Mouse (Mus musculus) forelimb bud, embryonic 11.5 days (tissue): ENCODE results near the gene Etfb.
"Not testable (repeated sequence)": the region's sequence is repeated elsewhere in the genome, so short reads cannot be mapped to it uniquely, and the experiment has no call there.

ENCODE experiments used
- DNase-seq: peaks from one replicate; pipeline ENCODE4 v3.0.0-alpha.2; 2012; ENCODE audit warnings: low read depth, low spot score

The Etfb gene

DNA sequence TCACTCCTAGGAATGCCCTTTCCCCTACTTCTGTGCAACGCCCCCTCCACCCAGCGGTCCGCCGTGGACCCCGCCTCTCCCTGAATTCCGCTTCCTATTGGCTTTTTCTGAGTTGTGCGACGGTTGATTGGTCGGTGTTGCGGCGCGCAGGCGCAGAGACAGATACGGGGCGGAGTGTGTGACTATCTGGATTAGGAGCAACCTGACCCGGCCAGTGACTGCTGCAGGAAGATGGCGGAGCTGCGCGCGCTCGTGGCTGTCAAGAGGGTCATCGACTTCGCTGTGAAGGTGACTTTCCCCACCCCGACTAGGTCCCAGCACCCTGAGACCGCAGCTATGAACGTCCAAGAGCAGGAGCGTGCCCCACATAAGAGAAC is at the start of gene Etfb, which contains the start of gene Gm45233:
TSS of gene Etfb (plus strand) at position 167 of the 377 bp plus-strand sequence.
TSS of gene Gm45233 (plus strand) at position 212 of the 377 bp plus-strand sequence.
- DNase-seq = peak; percentile 96

DNA sequence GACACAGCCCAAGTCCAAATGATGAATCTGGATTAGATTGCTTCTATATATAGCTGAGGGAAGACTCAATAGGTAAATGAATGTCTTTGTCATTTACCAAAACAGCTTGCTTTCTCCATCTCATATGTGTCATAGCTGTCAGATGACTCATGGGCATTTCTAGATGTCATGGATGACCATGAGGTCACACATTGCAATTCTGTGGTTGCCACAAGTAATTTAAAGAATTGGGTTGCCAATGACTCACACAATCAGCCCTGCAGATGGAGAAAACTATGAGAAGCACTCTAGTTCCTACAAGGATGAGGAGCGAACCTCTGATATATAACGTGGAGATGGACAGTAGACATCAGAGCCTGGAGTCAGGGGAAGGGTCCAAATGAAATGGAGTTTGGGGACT is 44.4 kb upstream of the Etfb start:
- no peak for DNase-seq

DNA sequence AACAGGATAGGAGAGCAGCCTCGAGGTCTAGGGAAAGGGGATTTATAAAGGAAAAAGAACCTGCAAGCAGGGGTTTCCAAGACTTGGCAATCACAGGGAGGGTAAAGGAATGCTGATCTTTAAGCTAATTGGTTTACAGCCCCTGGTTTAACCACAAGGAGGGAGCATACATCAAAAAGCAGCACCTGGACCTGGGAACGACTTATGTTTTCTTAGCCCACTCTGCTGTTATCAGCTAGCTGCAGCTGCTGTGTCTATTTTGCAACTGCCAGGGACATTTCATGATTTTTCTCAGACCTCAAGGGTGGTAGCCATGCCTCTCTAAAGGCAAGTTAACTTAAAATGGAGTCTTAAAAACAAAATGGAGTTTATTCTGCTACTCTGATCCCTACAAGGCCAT is 41.2 kb upstream of the Etfb start:
- DNase-seq = no peak

DNA sequence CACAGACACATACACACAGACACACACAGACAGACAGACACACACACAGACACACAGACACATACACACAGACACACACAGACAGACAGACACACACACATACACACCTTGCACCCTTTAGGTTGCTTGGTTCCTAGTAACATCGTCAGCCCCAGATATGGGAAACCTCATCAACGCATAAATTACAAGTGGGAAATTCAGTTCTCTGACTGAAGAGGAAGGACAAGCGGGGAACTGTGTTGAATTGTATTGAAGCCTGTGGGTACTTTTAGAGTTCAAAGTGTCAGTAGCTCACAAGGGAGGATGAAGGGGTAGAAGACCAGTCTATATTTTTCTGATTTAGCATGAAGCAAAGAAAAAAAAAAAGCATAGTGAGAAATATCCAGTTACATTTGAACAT is 36.3 kb upstream of the Etfb start:
- no peak for DNase-seq

DNA sequence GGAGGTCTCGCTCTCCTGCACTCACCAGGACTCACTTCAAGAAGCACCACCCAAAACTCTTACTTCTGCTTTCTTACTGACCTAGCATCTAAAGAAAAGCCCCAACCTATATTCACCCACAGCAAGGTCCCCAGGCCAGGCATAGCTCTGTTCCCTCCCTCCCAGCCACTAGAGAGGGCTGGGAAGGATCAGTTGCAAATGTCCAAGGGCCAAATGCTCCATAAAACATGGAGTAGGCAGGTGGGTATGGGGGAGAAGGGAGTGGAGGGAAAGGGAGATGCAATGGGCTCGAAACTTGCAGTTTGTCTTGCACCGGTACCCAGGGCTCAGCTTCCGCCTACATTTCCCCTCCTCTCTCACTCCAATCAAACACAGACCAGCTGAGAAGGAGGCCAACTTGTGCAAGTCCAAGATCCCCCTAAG is 35.7 kb upstream of the Etfb start, which contains the start of gene Siglecg:
TSS of gene Siglecg (plus strand) at position 74 of the 423 bp plus-strand sequence.
- DNase-seq = no peak

DNA sequence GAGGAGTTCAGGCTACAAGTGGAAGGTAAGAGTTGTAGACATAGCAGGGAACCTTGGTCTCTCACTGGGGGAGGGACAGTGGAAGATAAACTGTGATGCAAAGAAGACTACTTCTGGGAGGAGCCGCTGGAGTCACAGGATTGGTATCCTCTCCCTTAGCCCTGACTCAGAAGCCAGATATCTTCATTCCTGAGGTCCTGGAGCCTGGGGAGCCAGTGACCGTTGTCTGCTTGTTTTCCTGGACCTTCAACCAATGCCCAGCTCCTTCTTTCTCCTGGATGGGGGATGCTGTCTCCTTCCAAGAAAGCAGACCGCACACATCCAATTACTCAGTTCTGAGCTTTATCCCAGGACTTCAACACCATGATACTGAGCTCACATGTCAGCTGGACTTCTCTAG is 34.8 kb upstream of the Etfb start:
- no peak for DNase-seq

DNA sequence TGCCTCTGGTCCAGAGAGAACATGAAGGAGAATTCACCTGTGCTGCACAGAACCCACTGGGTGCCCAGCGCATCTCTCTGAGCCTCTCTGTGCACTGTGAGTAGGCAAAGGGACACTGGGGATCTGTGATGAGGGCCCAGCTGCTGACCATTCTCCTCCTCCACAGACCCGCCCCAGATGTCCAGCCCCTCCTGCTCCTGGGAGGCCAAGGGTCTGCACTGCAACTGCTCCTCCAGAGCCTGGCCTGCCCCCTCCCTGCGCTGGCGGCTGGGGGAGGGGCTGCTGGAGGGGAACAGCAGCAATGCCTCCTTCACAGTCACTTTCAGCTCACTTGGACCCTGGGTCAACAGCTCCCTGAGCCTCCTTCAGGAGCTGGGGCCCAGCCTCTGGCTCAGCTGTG is 32.2 kb upstream of the Etfb start:
- not testable (repeated sequence) for DNase-seq

DNA sequence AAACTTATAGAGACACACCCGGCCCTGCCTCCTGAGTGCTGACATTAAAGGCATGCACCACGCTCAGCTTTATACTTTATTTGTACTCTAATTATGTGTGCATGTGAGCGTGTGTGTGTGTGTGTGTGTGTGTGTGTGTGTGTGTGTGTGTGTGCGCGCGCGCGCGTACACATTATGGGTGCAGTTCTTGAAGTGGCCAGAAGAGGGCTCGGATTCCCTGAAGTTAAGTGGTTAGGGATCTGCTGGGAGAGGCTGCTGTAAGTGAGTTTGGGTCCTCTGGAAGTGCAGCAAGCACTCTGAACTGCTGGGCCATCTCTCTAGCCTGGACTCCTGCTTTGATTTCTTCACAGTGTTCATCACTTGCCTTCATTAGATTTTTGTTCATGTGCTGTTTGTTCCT is 26.6 kb upstream of the Etfb start:
- DNase-seq = no peak

DNA sequence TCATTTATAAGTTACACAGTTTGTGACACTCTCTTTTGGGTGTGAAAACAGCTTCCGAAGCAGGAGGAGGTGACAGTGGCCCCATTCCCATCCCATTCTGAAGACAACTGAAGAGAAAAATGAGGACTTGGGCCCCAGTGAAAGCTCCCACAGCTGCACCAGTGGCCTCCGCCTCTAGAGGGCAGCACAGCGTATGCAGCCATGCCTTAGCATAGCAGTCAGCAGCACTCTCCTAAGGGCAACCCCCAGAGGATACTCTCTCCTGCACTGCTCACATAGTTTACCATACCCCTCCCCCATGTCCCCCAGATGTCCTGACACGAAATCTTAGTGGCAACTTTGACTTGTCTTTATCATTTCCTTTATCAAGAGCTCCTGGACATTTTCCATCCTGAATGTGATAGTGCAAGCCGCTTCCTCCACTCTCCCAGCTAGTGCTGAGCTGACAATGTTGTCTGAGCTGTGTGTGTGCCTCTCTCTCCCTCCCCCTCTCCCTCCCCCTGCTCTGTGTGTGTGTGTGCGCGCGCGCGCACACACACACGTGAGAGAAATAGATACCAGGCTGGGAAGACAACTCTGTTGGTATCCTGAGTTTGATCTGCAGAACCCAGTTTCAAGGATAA is 20.8 kb upstream of the Etfb start:
- DNase-seq = peak; percentile 76

DNA sequence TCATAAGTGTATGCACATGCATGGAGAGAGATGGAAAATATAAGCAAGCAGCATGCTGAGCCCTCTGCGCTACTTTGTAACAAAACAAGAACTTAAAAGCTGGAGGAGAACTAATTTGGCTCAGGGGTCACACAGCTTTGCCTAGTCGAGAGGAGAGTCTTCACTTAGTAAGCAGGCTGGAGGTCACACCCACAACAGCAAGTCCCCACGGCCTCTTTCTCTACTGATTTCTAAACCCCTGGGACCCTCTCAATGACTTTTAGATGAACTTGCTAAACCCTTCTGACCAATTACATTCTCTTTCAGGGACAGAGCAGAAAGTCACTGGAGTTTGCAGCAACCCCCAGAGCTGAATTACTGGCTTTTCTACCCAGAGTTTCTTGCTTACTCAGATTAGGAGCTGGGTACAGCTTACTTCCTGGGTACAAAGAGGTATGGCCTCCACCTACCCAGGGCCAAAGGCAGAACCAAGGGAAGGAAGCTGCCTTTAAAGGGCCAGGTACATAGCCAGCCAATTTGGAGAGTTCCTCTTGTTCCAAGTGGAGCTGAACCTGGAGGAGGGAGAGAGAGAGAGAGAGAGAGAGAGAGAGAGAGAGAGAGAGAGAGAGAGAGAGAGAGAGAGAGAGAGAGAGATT is 19.8 kb upstream of the Etfb start:
- no peak for DNase-seq

DNA sequence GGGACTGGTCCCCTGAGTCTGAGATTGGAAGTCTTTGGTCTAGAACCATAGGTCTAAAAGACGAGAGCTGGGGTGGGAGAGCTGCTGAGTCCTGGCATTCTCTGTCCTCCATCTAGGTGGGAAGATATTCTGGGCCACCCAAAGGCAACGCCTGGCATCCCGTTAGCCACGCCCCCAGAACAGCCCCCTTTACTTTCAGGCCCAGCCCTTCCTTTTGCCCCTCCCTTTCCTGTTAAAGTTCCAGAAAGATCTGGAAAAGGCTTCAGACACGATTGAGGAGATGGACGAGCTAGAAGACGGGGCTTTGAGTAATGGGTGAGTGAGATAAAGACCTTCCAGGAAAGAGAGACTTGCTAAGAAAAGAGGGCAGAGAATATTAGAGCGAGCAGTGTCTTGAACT is 16.5 kb upstream of the Etfb start, which contains the start of gene Lim2:
TSS of gene Lim2 (plus strand) at position 265 of the 400 bp plus-strand sequence.
- DNase-seq = no peak

DNA sequence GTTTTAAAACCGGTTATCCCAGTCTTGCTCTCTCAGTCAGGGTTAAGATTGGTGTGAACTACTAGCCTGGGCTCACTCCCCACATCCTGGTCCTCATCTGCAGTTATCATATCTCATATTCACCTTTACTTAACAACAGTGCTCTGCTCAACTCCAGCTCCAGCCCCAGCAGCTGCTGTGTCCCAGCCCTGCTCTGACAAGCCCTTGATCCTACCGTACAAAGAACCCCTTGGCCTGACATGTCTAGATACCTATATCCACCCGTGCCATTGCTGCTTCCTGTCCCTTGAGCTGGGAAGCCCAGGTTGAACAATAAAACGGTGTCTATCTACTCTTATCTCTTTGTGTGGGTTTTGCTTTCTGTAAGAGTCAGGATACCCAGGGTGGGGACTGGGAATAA is 14.4 kb upstream of the Etfb start:
- no peak for DNase-seq

DNA sequence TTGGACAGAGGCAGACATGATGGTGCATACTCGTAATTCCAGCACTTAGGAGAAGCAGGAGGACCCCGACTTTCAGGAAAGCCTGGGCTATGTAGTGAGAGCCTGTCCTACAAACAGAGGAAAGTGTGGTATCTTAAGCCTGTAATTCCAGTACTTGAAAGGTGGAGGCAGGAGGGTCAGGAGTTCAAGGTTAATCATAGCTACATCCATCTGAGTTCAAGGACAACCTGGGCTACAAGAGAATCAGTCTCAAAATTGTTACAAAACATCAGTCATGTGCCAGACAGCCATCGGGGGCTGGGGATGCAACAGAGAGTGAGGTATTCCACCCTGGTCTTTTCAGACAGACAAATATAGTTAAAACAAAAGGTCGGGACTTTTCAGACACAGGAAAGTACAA is 11.0 kb upstream of the Etfb start:
- DNase-seq = no peak

DNA sequence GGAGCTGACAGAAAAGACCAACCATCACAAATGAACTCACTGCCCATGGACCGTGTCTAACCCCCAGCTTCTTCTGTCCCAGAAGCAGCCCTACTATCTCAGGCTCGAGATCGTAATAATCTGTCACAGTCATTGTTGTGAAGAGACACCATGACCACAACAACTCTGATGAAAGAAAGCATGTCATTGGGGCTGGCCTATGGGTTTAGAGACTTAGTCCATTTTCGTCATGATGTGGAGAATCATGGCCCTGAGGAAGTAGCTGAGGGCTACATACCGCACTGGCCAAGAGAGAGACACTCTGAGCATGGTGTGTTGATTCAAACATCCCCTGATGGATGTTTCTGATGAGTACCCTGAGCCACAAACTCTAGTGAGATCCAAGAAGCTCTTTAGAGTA is 9.2 kb upstream of the Etfb start:
- no peak for DNase-seq

DNA sequence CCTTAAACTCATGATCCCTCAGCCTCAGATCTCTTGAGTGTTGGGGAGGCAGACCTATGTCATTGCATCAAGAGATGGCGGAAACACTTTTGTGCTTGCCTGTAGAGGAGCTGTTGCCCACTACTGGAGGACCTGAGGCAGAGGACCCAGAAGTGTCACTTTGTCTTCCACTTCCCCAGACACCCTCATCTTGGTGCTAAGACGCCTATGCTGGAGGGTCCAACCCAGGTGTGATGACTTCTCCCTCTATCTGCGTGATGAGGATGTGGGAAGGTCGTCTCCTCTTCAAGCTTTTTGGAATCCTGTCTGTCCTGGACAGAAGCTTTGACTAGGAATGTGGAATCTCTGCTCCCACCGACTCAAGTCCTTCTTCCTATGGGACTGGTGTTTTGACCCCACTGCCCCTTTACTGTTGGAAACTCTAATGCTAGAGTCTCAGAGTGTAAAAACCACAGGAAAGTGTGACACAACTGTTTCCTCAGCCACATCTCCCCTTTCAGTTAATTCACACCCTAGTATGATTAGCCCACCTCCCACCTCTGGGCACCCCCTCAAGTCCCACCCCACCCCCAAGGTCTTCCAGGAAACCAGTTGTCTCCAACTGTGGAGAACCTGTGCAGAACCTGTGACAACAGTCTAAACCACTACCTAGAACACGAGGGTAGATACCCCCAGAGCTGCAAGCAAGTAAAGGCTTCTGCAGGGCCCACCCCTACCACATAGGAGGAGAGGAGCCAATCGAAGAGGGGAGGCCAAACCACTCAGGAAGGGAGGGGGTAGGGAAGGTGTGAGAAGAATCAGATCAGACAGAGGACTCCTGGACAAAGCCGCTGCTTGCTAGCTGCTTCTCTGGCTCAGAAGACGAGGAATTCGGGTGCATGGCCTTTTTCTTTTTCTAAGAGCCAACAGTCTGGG is 7.3 kb upstream of the Etfb start, which contains the start of gene Nkg7:
TSS of gene Nkg7 (plus strand) at position 733 of the 915 bp plus-strand sequence.
- DNase-seq = no peak

DNA sequence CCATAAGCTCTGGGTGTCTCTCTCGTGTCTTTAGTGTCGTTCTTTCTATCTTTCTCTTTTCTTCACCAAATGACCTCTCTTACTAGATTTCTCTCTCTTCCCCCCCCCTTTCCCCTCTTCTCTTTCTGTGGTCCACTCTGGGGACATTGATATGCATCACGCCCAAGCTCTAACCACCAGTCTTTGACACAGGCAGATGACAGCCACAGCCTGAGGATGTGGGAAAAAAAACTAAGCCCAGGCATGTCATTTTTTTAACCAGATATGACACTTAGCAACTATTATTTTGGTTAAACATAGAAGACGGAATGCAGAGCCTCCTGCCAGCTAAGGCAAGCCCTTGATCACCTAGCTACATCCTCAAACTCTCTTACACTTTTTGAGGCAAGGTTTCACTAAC is 5.3 kb upstream of the Etfb start:
- DNase-seq = no peak

DNA sequence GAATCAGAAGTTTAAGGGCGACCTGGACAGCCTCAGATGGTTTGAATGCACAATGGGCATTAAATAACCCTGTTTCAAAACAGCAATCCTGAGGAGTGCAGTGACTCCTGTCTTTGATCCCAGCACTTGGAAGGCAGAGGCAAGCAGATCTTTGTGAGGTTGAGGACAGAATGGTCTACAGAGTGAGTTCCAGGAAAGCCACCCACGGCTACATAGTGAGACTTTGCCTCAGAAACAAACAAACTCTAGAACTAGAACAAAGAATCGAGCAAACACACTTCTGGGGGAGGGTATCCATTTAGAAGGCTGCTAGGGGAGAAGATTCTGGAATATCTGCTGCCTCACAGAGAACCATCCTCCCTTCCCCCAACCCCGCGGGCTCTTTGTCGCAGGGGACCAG is 3.4 kb upstream of the Etfb start, which contains the start of gene Cldnd2:
TSS of gene Cldnd2 (plus strand) at position 301 of the 400 bp plus-strand sequence.
- no peak for DNase-seq

DNA sequence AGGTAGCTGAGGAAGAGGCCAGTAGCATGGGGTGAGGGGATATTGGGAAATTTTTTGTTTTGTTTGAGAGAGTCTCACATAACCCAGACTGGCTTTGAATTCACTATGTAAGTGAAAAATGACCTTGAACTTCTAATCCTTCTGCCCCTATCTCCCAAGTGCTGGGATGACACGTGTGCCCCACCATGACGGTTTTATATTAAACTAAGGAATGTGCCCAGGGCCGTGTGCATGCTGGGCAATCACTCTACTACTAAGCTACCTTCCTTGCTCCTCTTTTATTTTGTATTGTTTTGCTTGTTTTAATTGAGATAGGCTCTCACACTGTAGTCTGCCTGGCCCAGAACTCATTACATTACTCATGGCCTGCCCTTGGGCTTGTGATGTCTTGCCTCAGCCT is 2.8 kb upstream of the Etfb start:
- DNase-seq = no peak

DNA sequence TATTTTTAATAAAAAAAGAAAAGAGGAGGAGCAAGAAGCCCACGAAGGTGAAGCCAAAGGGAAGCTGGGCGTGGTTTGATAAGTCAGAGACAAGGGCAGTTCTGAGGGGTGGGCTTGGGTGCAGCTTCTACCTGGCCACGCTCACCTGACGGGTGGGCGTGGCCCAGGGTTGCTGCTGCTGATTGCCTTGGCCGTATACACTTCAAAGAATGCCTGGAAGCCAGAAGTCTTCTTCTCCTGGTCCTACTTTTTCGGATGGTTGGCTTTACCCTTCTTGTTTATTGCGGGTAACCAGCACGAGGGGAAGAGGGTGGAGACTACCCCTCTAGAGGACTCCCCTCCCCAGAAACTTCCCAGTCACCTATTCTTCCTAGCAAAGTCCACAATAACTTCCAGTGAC is 1.2 kb upstream of the Etfb start:
- no peak for DNase-seq

DNA sequence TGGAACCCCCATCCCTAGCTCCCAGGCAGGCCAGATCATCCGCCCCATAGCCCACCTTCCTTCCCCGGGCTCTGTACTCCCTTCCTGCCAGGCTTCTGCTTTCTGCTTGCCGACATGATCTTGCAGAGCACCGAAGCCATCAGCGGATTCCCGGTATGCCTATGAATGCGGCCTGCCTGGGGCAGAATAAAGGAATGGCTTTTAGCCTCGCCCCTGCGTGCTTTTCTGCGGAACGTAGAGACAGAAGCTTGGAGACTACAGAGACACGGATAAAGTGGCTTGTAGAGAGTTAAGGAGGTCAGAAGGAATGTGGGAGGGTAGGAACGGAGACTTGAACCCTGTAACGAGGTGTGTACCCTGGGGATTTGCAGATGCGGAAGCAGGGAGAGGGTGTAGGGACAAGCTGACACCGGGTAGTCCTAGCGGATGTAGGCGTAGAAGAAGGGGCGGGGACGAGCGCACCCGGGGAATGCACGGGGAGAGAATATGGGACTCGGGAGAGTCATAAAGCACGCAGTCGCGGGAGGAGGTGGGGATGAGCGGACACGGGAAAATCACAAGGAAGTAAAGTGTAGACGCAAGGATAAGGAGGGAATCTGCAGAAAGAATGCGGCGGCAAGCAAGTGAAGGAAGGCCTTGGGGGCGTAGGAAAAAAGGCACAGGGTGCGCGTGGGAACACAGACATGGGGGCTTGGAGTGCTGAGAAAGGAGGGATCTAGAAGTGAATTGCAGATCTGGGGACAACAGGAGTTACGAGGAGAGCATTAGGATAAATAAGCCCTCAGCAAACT is 562 bp upstream of the Etfb start:
- peak; percentile 59 for DNase-seq

DNA sequence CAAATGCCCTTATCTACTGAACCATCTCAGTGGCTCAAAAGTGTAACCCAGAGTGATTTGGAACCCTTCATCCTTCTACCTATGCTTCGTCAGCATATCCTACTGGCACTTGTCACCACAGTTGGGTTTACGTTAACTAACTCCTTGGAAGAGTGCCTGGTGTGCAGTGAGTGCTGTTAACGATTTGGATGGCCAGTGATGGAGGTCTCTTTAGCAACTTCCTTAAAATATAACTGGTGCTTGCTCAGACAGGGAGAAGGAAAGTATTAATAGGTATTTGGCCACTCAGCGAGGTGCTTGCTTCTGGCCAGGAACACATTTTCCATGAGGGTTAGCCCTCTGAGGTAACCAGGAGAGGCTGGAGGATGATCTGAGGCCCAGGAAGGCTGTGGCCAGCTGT is 3.9 kb downstream of the Etfb start:
- DNase-seq = no peak
